Mouse (Mus musculus): Measurements from ENCODE around the gene Eif4a1. TPM values are rescaled to one million over a fixed set of nuclear protein-coding genes. Genes with fewer than 3 reads are reported as not detected.
"Not testable (repeated sequence)": the region's sequence is repeated elsewhere in the genome, so short reads cannot be mapped to it uniquely, and the experiment has no call there.

The Eif4a1 gene
- total RNA-seq, 2 experiments from 2014 or later = 188 to 222 TPM

DNA sequence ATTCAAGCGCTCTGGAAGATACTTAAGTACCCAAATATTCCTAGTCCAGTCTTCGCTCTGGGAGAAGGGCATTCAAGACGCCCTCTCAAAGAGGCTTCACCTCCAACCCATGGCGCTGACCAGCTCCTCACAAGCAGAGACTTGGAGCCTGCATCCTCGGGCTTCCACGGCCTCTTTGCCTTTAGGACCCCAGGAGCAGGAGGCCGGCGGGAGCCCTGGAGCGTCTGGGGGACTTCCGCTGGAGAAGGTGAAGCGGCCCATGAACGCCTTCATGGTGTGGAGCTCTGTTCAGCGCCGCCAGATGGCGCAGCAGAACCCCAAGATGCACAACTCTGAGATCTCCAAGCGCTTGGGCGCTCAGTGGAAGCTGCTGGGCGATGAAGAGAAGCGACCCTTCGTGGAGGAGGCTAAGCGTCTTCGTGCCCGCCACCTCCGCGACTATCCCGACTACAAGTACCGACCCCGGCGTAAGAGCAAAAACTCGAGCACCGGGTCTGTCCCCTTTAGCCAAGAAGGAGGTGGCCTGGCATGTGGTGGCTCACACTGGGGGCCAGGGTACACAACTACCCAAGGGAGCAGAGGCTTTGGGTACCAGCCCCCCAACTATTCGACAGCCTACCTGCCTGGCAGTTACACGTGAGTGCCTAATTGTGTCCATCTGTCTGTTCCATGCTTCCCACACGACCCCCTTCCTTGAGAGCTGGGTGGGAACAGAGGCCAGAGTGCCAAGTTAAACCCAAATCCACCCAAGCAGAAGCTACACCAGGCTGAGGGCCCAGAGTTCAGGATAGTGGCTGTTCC lies 16.8 kb downstream of the Eif4a1 start, which contains the start of gene Sox15:
Gene Sox15, plus strand, starts transcription at position 51 of the 801 bp plus-strand sequence.
- intact Hi-C loops (cut with DNase I) = loop anchor here (1.0 to 2.0 kb wide), 2 partner anchors 59 to 99 kb away; no protein-coding TSS in a partner anchor

DNA sequence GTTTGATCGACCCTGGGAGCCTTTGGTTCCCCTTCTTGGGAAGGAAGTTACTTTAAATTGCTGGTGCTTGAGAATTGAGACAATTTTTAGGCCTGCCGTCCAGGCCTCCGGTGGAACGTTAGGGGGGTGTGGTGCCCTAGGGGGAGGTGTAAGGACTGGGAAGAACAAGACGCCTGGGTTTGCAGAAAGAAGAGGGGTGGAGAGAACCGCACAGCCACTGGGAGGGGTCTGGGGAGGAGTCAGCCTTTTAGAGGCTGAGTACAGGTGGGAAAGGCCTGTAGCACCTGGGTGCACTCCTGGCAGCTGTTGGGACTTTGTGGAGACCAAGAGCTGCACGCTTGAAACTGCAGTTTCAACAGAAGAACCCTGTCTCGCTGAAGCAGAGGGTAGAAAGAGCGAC lies 17.5 kb downstream of the Eif4a1 start:
- no peak for DNase-seq
- intact Hi-C loops (cut with DNase I) = loop anchor here (2.0 kb wide), 1 partner anchor 60 kb away; no protein-coding TSS in a partner anchor

More for the DNA sequence above, 16.8 kb downstream of the Eif4a1 start, which contains the start of gene Sox15:
- DNase-seq = peak; percentile 68 to 73

DNA sequence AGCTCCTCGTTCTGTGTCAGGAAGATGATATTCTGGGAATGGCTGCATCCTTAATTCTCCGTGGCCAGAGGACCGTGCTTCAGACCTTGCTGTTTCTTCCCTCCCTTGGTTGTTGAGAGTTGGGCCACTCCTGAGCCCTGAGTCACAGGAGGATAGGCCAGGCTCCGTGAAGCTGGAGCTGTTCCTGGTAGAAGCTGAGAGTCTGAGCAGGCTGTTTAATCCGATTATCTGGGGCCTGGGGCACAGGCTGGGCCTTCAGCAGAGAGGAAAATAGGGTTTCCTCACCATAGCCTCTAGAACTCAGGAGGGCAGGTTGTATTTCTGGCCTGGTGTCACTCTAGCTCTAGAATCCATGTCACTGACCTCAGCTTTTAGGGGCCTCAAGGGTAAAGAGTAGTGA lies 18.8 kb downstream of the Eif4a1 start:
- no peak for DNase-seq
- intact Hi-C loops (cut with DNase I) = no loop called here

DNA sequence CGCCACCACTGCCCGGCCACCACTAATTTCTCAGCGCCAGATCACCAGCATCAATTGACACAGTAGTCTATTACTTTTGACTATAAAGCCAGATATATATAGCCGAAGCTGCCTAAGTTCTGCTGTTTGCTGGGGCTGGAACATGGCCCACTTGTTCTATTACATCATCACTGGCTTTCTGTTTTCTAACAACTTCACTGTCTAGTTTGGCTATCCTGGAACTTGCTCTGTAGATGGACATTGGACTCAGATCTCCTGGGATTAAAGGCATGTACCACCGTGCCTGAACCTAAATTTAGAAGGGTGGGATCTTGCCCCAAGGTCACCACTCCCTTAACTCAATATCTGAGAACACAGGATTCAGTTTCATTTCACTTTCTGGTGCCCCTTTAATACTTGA lies 26.4 kb downstream of the Eif4a1 start:
- intact Hi-C loops (cut with DNase I) = no loop called here
- no peak for DNase-seq

DNA sequence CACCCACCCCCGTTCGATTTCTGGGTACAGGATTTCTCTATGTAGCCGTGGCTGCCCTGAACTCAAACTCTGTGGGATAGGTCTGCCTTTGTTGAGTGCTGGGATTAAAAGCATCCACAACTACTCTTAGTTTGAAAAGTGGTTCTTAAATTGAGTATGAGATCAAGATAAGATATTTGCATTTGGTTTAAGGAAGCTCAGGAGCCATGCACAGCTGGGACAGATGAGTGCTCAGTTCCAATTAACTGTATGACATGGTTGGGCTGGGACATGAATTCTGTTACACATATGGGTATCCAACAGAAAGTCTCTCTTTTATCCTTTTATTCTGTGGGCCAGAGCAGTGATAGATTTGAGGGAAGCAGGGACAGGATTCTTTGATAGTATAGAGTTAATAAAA lies 36.8 kb downstream of the Eif4a1 start:
- intact Hi-C loops (cut with DNase I) = no loop called here
- no peak for DNase-seq

DNA sequence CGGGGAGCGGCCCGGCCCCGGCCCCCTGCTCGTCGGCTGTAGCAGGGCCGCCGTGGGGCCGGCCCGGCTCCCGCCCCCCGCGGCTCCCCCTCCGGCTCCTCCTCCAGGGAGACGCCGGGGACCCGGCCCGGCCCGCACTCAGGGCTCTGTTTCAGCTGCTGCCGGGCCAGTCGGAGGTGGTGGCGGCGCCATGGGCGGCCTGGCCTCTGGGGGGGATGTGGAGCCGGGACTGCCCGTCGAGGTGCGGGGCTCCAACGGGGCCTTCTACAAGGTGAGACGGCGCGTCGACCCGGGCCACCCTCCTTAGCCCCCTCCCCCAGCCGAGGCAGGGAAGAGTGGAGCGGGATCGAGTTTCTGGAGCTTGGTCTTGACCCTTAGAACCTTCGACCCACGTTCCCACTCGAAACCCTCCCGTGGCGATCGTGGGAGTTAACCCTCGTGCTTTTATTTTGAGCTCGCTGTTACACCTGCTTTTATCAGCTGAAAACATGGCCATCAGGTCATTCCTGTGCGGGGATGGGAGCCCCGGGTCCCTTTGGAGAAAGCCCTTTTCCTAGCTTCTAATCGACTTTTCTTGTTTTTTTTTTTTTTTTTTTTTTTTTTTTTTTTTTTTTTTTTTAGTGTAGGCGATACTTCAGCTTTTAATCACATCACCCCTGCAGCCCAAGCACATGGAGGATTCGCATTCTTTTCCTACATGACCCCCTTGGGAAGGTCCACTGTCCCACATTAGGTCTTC lies 38.9 kb downstream of the Eif4a1 start:
- intact Hi-C loops (cut with DNase I) = no loop called here
- DNase-seq = no peak

DNA sequence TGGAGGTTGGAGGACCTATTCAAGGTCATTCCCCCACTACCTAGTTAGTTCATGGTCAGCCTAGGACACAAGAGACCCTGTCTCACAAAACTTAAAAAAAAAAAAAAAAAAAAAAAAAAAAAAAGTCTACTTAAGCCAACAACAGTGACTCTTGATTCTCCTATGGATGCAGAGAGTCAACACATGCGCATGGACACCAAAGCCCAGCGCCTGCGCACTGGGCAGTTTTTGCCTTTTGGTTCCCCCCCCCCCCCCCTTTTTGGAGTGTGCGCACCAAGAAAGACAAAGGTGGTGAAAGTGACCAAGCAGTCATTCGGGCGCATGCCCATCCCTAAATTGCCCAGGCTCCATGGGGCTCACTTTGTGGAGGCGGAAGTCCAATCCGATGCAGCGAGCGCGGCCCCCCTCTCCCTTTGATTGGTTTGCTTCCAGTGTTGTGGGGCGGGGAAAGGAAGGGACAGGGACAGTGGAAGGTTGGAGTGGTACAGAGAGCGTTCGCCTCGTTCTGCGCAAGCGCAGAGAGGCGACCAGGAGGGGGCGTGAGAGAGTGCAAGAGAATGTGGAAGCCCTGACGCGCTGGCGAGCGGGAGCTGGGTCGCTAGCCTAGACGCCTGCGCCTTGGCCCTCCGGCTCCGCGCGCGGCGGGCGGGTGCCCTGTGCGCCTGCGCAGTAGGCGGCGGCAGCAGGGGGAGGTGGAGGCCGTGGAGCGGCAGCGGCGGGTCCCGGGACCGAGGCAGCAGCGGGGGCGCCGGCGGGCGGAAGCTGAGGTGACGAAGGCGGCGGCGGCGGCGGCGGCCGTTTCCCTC lies 39.7 kb downstream of the Eif4a1 start, which contains the start of gene Fxr2:
Gene Fxr2, plus strand, starts transcription at position 707 of the 806 bp plus-strand sequence.
- intact Hi-C loops (cut with DNase I) = no loop called here
- DNase-seq = peak; percentile 100

DNA sequence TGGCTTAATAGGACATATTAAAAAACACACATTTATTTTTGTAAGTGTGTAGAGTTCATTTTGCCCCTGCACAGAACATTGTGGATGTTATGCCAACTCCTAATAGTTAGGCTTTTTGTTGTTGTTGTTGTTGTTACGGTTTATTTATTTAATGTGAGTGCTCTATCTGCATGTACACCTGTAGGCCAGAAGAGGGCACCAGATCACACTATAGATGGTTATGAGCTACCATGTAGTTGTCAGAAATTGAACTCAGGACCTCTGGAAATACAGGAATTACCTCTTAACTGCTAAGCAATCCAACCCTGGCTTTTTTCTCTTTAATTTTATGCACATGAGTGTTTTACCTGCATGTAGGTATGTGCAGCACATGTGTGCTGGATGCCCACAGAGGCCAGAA lies 42.4 kb downstream of the Eif4a1 start:
- intact Hi-C loops (cut with DNase I) = no loop called here
- no peak for DNase-seq

DNA sequence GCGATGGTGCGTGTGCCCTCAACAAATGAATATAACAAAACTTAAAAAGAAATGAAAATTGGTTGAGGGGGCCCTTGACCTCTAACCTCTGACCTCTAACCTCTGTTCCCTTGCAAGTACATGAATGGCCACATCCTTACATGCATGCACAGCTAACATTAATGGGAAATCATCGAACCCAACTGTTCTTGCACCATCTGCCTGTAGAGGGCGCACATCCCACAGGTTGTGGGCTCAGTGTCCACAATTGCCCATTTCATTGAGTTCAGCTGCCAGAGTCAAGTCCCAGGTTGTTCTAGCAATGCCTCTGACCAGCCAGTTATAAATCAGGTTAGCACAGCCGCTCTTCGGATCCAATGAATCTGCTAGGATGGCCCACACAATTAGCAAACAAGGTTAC lies 43.9 kb downstream of the Eif4a1 start:
- intact Hi-C loops (cut with DNase I) = loop anchor here (1.0 kb wide), 1 partner anchor 29 kb away; no protein-coding TSS in a partner anchor
- DNase-seq = peak; percentile 73 to 82

DNA sequence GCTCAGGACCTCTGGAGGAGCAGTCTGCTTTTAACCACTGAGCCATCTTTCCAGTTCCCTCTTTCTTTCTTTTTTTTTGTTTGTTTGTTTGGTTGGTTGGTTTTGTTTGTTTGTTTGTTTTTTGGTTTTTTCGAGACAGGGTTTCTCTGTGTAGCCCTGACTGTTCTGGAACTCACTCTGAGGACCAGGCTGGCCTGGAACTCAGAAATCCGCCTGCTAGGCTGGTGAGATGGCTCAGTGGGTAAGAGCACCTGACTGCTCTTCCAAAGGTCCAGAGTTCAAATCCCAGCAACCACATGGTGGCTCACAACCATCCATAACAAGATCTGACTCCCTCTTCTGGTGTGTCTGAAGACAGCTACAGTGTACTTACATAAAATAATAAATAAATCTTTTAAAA lies 47.9 kb downstream of the Eif4a1 start:
- DNase-seq; intact Hi-C loops (cut with DNase I): not testable (repeated sequence)

DNA sequence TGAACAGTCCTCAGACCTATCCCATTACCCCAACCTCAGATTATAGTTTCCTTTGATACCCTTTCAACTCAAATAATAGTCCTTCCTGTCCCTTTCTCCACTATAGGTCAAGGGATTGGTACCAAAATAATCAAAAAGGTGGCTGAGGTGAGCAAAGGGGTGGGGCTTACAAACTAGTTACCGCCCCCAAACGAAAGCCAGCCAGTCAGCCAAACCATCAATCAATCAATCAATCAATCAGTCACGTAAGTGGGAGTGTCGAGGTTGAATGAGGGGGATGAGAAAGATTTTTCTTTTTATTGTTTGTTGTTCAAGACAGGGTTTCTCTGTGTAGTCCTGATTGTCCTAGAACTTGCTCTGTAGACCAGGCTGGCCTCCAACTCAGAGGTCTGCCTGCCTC lies 49.2 kb downstream of the Eif4a1 start:
- DNase-seq = no peak
- intact Hi-C loops (cut with DNase I) = no loop called here

DNA sequence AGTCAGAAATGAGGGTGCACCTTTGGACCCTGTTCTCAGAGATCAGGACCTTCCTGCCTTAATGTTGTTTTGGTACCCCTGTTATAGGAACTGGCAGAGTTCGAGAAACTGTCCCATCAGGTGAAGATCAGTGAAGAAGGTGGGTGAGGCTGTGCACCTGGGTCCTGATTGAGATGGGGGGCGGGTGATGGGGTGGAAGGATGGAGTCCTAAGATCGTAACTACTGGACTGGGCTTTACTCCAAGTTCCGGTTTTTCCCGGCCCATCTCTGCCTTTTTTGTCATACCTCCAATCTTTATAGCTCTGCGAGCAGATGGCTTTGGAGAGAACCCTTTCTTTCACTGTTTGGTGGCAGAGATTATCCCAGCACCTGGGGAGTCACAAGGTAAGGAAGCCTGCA lies 49.8 kb downstream of the Eif4a1 start:
- no peak for DNase-seq

DNA sequence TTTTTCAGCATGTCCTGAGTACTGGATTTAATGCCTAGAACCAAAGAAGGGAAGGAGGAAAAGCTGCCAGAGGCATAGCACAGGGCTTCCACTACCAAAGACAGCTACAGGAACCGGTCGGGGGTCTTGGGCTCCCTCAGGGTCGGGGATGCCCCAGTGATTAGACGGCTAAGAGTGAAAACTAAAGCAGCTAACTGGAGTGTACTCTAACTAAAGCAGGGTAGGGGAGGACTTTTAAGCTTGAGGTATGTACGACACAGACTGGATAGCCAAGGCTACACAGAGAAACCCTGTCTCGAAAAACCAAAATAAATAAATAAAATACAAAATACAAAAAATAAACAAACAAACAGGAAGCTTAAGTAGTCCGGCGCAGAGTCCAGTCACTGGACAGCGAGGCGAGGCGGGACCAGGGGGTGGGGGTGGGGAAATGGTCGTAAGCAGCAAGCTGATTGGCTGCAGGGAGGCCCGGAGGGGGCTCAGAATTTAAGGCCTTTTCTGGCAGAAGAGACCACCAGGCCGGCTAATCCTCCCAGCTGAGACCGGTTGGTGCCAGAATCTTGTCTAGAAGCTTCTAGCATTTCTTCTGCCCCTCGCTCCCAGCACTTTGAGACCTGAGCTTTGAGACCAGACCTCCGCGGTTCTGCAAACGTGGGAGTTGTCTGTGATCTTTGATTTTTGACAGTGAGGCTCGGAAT lies 50.5 kb downstream of the Eif4a1 start, which contains the start of gene Sat2:
Gene Sat2, plus strand, starts transcription at position 454 of the 698 bp plus-strand sequence.
- intact Hi-C loops (cut with DNase I) = no loop called here
- DNase-seq = peak; percentile 60 to 79

More for the DNA sequence above, 49.8 kb downstream of the Eif4a1 start:
- intact Hi-C loops (cut with DNase I) = no loop called here

DNA sequence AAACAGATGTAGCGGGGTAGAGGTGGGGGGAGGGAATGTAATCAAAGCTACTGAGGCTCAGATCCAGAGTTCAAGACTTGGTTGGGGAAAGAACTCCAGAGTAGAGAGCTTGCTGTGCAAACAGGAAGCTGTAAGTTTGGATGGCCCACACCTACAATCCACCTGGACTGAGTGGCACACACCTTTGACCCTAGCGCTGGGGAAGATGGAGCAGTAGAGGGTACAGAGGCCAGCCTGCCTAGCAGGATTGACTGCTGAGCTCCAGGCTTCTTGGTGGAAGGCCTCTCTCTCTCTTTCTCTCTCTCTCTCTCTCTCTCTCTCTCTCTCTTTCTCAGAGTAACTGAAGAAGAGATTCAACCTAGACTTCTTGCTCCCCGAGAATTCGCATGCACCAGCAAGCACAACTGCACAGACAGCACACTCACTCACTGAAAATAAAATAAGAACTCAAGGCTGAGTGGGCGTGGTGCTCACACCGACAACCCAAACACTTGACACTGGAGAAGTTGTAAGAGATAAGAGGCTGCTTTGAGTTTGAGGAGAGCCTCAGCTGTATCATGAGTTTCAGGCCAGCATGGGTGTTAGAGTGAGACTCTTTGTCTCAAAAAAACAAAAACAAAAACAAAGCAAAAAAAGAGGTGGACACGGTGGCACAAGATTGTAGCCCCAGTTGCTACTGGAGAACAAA lies 51.7 kb downstream of the Eif4a1 start:
- intact Hi-C loops (cut with DNase I) = no loop called here
- DNase-seq = no peak

DNA sequence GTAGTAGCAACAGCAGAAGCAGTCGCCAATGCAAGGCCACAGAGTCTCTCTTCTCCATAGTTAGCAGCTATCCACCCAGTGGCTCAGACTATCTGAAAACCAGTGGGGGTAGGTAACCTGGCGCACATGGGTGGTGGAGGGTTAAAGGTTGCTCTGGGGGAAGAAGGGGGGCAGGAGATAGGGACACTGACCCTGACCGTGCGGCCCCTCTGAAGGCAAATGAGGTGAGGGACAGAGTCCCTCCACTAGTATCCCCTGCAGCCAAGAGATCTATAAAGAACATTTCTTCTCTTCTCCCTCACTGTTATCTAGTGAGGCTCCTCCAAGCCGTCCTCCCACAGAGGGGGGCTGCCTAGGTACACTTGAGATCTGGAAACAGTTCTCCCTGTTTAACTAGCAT lies 54.4 kb downstream of the Eif4a1 start, which contains the start of gene Shbg:
Gene Shbg, minus strand, starts transcription at position 101 of the 400 bp plus-strand sequence.
- no peak for DNase-seq
- intact Hi-C loops (cut with DNase I) = no loop called here
